Mouse (Mus musculus) hindbrain, embryonic 11.5 days (tissue): ENCODE measurements at regions not wholly inside any gene's neighbourhood (a gene's known extent, or its start where the extent isn't known, plus 50 kb on each side); places are given as distances from the start of the nearest gene placed in this dataset.
"Not testable (repeated sequence)": the region's sequence is repeated elsewhere in the genome, so short reads cannot be mapped to it uniquely, and the experiment has no call there.

Experiments used
- ATAC-seq: fragments of 200-750 bp; cut with Nextera tagmentation; 2 replicates; pipeline ENCODE4 v1.8.0; 2017; ENCODE audit warnings: mild to moderate bottlenecking, moderate TSS enrichment, moderate library complexity; ENCODE audit not compliant: low FRiP score
- DNase-seq: peaks from one replicate; pipeline ENCODE4 v3.0.0-alpha.2; 2015; ENCODE audit warnings: low spot score
- H3K27ac ChIP-seq: fragments of 300-500 bp; sonication (generic); 2 replicates; pipeline ENCODE4 v1.5.1; 2014; ENCODE audit warnings: mild to moderate bottlenecking, low read depth, low read length
- H3K27me3 ChIP-seq: fragments of 300-500 bp; sonication (generic); 2 replicates; pipeline ENCODE4 v1.6.1; 2014; ENCODE audit warnings: mild to moderate bottlenecking, low read length, moderate library complexity, mixed read lengths; ENCODE audit not compliant: control insufficient read depth, insufficient read depth
- H3K36me3 ChIP-seq: fragments of 300-500 bp; sonication (generic); 2 replicates; pipeline ENCODE4 v1.6.1; 2014; ENCODE audit warnings: mild to moderate bottlenecking, low read length, moderate library complexity, mixed read lengths; ENCODE audit not compliant: control insufficient read depth, insufficient read depth
- H3K4me1 ChIP-seq: fragments of 300-500 bp; sonication (generic); replicated peaks from 2 replicates; pipeline ENCODE4 v1.6.1; 2014; ENCODE audit warnings: low read length, mixed read lengths; ENCODE audit not compliant: control insufficient read depth, insufficient read depth
- H3K4me2 ChIP-seq: fragments of 300-500 bp; sonication (generic); replicated peaks from 2 replicates; pipeline ENCODE4 v1.6.1; 2014; ENCODE audit warnings: mild to moderate bottlenecking, low read depth, low read length
- H3K4me3 ChIP-seq: fragments of 300-500 bp; sonication (generic); 2 replicates; pipeline ENCODE4 v1.5.1; 2014; ENCODE audit warnings: low read depth, low read length
- H3K9ac ChIP-seq: fragments of 300-500 bp; sonication (generic); 2 replicates; pipeline ENCODE4 v1.6.1; 2014; ENCODE audit warnings: low read depth, low read length
- H3K9me3 ChIP-seq: fragments of 300-500 bp; sonication (generic); 2 replicates; pipeline ENCODE4 v1.6.1; 2016; ENCODE audit warnings: low read length; ENCODE audit not compliant: control insufficient read depth
- WGBS: fragments of 180-500 bp; shearing (Covaris S2); extraction: QIAGEN DNeasy Blood & Tissue Kit; methylation state at CpG from one replicate; pipeline ENCODE4 v1.1.7; 2014; 5-methylcytosine and 5-hydroxymethylcytosine counted together

GRCm38 (mm10) chr17:16665253-16665652 lies 398.7 kb upstream of the Zfp960 start:
- H3K9me3 ChIP-seq = no peaks in the 10 kb centered on the region
- no peak for ATAC-seq
- no peak overlapping the region for H3K9ac ChIP-seq
- H3K27me3 ChIP-seq = no peaks in the 10 kb centered on the region
- no peaks in the 10 kb centered on the region for H3K36me3 ChIP-seq
- H3K4me2 ChIP-seq = no peak overlapping the region
- DNase-seq = no peak
- no peaks in the 10 kb centered on the region for H3K4me1 ChIP-seq
- H3K27ac ChIP-seq = no peak overlapping the region
- H3K4me3 ChIP-seq = no peak overlapping the region

GRCm38 (mm10) chr17:16667606-16668005 lies 396.3 kb upstream of the Zfp960 start:
- Histone ChIP-seq H3K4me1 (no peaks in the 10 kb centered on the region), H3K9ac (no peak overlapping the region)
- 93% methylated on average over 1 of the region's 1 CpGs for WGBS

GRCm38 (mm10) chr17:16704199-16704598 lies 359.7 kb upstream of the Zfp960 start:
- ATAC-seq (no peak), DNase-seq (no peak)
- no peaks in the 10 kb centered on the region for H3K36me3 ChIP-seq
- H3K27ac ChIP-seq = no peak overlapping the region
- H3K9ac ChIP-seq = no peak overlapping the region
- no peaks in the 10 kb centered on the region for H3K9me3 ChIP-seq
- no peaks in the 10 kb centered on the region for H3K27me3 ChIP-seq
- H3K4me3 ChIP-seq = no peak overlapping the region
- H3K4me1 ChIP-seq = no peaks in the 10 kb centered on the region
- H3K4me2 ChIP-seq = no peak overlapping the region

More at GRCm38 (mm10) chr17:16667606-16668005, 396.3 kb upstream of the Zfp960 start:
- Histone ChIP-seq H3K27me3 (no peaks in the 10 kb centered on the region), H3K4me2 (no peak overlapping the region), H3K27ac (no peak overlapping the region), H3K4me3 (no peak overlapping the region), H3K9me3 (no peaks in the 10 kb centered on the region), H3K36me3 (no peaks in the 10 kb centered on the region)
- DNase-seq (no peak), ATAC-seq (no peak)

GRCm38 (mm10) chr17:16705890-16706289 lies 358.0 kb upstream of the Zfp960 start:
- ATAC-seq (no peak), DNase-seq (no peak)
- Histone ChIP-seq H3K27me3 (no peaks in the 10 kb centered on the region), H3K36me3 (no peaks in the 10 kb centered on the region), H3K4me2 (no peak overlapping the region), H3K4me3 (no peak overlapping the region), H3K4me1 (no peaks in the 10 kb centered on the region), H3K9ac (no peak overlapping the region), H3K9me3 (no peaks in the 10 kb centered on the region), H3K27ac (no peak overlapping the region)
- WGBS = 86% methylated on average over 1 of the region's 1 CpGs

DNA sequence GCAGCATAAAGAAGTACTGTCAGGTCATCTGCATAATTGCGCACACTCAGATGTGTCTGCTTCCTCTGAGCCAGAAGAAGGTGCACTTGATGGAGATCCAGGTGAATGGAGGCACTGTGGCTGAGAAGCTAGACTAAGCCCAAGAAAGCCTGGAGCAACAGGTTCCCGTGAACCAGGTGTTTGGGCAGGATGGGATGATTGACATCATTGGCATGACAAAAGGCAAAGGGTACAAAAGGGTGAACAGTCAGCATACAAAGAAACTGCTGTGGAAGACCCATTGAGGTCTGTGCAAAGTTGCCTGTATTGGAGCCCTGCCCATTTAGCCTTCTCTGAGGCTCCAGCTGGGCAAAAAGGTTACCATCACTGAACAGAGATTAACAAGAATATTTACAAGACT lies 337.0 kb upstream of the Zfp960 start:
- WGBS = 90% methylated on average over 2 of the region's 2 CpGs
- Histone ChIP-seq H3K4me3 (no peak overlapping the region), H3K9me3 (no peaks in the 10 kb centered on the region), H3K27ac (no peak overlapping the region), H3K4me2 (no peak overlapping the region), H3K36me3 (no peaks in the 10 kb centered on the region), H3K9ac (no peak overlapping the region), H3K4me1 (no peaks in the 10 kb centered on the region), H3K27me3 (no peaks in the 10 kb centered on the region)
- ATAC-seq (no peak), DNase-seq (no peak)

- Histone ChIP-seq H3K4me3 (no peak overlapping the region), H3K4me1 (no peaks in the 10 kb centered on the region), H3K27me3 (no peaks in the 10 kb centered on the region), H3K9me3 (no peaks in the 10 kb centered on the region), H3K36me3 (no peaks in the 10 kb centered on the region), H3K9ac (no peak overlapping the region), H3K4me2 (no peak overlapping the region), H3K27ac (no peak overlapping the region)
- peak; percentile 45; the same call in 1 of the 2 replicates for ATAC-seq
- 75% methylated on average over 4 of the region's 4 CpGs for WGBS
- no peak for DNase-seq
Measured at GRCm38 (mm10) chr17:16753090-16753489, 310.8 kb upstream of the Zfp960 start.

- H3K4me1 ChIP-seq, H3K27ac ChIP-seq, H3K9me3 ChIP-seq, ATAC-seq, H3K4me3 ChIP-seq, H3K27me3 ChIP-seq, DNase-seq, H3K36me3 ChIP-seq, H3K9ac ChIP-seq, H3K4me2 ChIP-seq: not testable (repeated sequence)
- 88% methylated on average over 6 of the region's 7 CpGs for WGBS
Measured at GRCm38 (mm10) chr17:16770587-16770986, 293.3 kb upstream of the Zfp960 start.

DNA sequence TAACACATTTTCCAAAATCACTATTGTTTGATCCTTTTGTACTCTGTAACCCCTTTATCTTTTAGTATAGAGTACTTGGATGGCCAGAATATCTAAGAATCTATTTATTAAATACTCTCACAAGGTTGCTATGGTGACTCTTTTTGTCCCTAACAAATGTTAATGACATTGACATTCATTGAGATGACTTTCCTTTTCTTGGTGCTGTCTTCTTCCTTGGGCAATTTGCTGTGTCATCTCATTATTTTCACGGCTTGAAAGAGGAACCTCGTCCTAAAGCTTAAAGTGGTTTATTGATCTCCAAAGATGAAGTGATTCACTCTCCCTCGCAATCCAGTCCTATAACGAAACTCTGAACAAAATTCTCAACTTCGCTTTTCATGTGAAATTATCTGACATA lies 265.6 kb upstream of the Zfp960 start:
- DNase-seq (no peak), ATAC-seq (no peak)
- Histone ChIP-seq H3K27me3 (no peaks in the 10 kb centered on the region), H3K27ac (no peak overlapping the region), H3K4me3 (no peak overlapping the region), H3K36me3 (no peaks in the 10 kb centered on the region), H3K9ac (no peak overlapping the region), H3K9me3 (no peaks in the 10 kb centered on the region), H3K4me2 (no peak overlapping the region), H3K4me1 (no peaks in the 10 kb centered on the region)
- 74% methylated on average over 5 of the region's 5 CpGs for WGBS

- Histone ChIP-seq H3K27ac (no peak overlapping the region), H3K36me3 (no peaks in the 10 kb centered on the region), H3K9ac (no peak overlapping the region), H3K4me3 (no peak overlapping the region), H3K4me2 (no peak overlapping the region), H3K4me1 (no peaks in the 10 kb centered on the region), H3K27me3 (no peaks in the 10 kb centered on the region), H3K9me3 (no peaks in the 10 kb centered on the region)
- 53% methylated on average over 3 of the region's 3 CpGs for WGBS
- DNase-seq (no peak), ATAC-seq (no peak)
Measured at GRCm38 (mm10) chr17:16804986-16805385, 258.9 kb upstream of the Zfp960 start.
